ENCODE assay signal across 8 mouse cellular contexts in genomic region chr5:107403011-107403946, GRCm38 (mm10). TPM values are rescaled to one million over a fixed set of nuclear protein-coding genes. Genes with fewer than 3 reads are reported as not detected.
DNase-seq lines count a peak whose midpoint lies in the region; ATAC-seq and TF ChIP-seq lines count a peak whose summit lies in the region.

No protein-coding gene starts in this region.

- peak overlapping the region; percentile 47 for H3K9ac ChIP-seq in heart, postnatal 0 days (replicated peaks; ENCODE audit: low read depth, low read length)
- peak overlapping the region; percentile 54 for H3K9ac ChIP-seq in midbrain, embryonic 15.5 days

- H3K27ac ChIP-seq in heart, postnatal 0 days (ENCODE audit: low read depth): no peak overlapping the region
- H3K27ac ChIP-seq in midbrain, embryonic 15.5 days: no peak overlapping the region

- peak overlapping the region; percentile 87 for H3K4me2 ChIP-seq in heart, postnatal 0 days (ENCODE audit: low read depth, low read length)
- peak overlapping the region; percentile 93 for H3K4me2 ChIP-seq in midbrain, embryonic 15.5 days

- TF ChIP-seq EP300 in heart, postnatal 0 days (IDR thresholded peaks at IDR 0.05; ENCODE audit: low read depth): no peak

- peak overlapping the region; percentile 50 for H3K4me3 ChIP-seq in heart, postnatal 0 days (ENCODE audit: low read depth, low read length)
- H3K4me3 ChIP-seq in midbrain, embryonic 15.5 days: peak overlapping the region; percentile 61

- H3K36me3 ChIP-seq in heart, postnatal 0 days (replicated peaks; ENCODE audit: control insufficient read depth, insufficient read depth, low read length): no peaks in the 10 kb centered on the region
- no peaks in the 10 kb centered on the region for H3K36me3 ChIP-seq in midbrain, embryonic 15.5 days (replicated peaks)

- 1% methylated on average over 75 of the region's 80 CpGs for whole genome bisulfite sequencing in heart, postnatal 0 days
- under 1% methylated on average over 80 of the region's 80 CpGs for WGBS in midbrain, embryonic 15.5 days

- no peak for TF ChIP-seq CTCF in heart, postnatal 0 days (IDR thresholded peaks at IDR 0.05; ENCODE audit: low read depth)

- peaks cover 29% of the 10 kb centered on the region for H3K27me3 ChIP-seq in heart, postnatal 0 days (ENCODE audit: control insufficient read depth, insufficient read depth, low read length)
- peaks cover 27% of the 10 kb centered on the region for H3K27me3 ChIP-seq in midbrain, embryonic 15.5 days (replicated peaks)

- peak; percentile 57 for ATAC-seq in heart, postnatal 0 days (ENCODE audit: insufficient read depth, low read depth)
- peak; percentile 90 for ATAC-seq in midbrain, embryonic 15.5 days (replicated peaks)

- peak; percentile 39 for DNase-seq in gastrocnemius, postnatal 10 days
- DNase-seq in gastrocnemius, adult 18-20 months (ENCODE audit: low spot score): no peak
- peak; percentile 38 for DNase-seq in MN1 (ENCODE audit: low spot score)
- peak; percentile 57 to 60 for DNase-seq in cerebellum, postnatal 36 days
- DNase-seq in heart, postnatal 0 days (ENCODE audit: low spot score): no peak
- DNase-seq in left cerebral cortex, postnatal 14 days (ENCODE audit: low spot score in 2 of 2): peak; percentile 26 to 27
- DNase-seq in testis, postnatal 14 days (ENCODE audit: low spot score): peak; percentile 21

- H3K9me3 ChIP-seq in heart, postnatal 0 days (replicated peaks; ENCODE audit: control insufficient read depth, low read length): no peaks in the 10 kb centered on the region
- H3K9me3 ChIP-seq in midbrain, embryonic 15.5 days: no peaks in the 10 kb centered on the region

- intact Hi-C loops in left cerebral cortex, postnatal 14 days (cut with DNase I): no loop called here

- H3K4me1 ChIP-seq in heart, postnatal 0 days (ENCODE audit: control insufficient read depth, insufficient read depth): no peaks in the 10 kb centered on the region
- H3K4me1 ChIP-seq in midbrain, embryonic 15.5 days: peaks cover 10% of the 10 kb centered on the region; the same call in 1 of the 2 replicates

RNA-seq across cellular contexts. Expression of gene Ephx4, which starts 0.7 kb away (rescaled TPM):
- total RNA-seq in gastrocnemius, postnatal 10 days (2021): 1 to 10 TPM; 3.1 to 3.5 TPM
- total RNA-seq in gastrocnemius, adult 18-20 months (2021): under 1 TPM; 0.24 to 0.89 TPM
- not detected in 2 replicates for total RNA-seq in heart, postnatal 0 days (2014; rRNA removed; ENCODE audit: low replicate concordance)
- 1.6 and 2.5 TPM in 2 replicates for polyA plus RNA-seq in heart, postnatal 0 days (2015; fragmentation: Nextera tagmentation; extraction: Ambion mirVana)
- 10 to 100 TPM; 71.7 to 76.4 TPM for total RNA-seq in left cerebral cortex, postnatal 14 days (2021)
- 1.6 and 2.2 TPM in 2 replicates for polyA plus RNA-seq in midbrain, embryonic 15.5 days (2015; fragmentation: Nextera tagmentation; extraction: Ambion mirVana)

RNA-seq across cellular contexts. Expression of gene Lpcat2b, which starts 28.1 kb away (rescaled TPM):
- total RNA-seq in gastrocnemius, postnatal 10 days (2021): not detected
- not detected for total RNA-seq in gastrocnemius, adult 18-20 months (2021)
- not detected in 2 replicates for total RNA-seq in heart, postnatal 0 days (2014; rRNA removed; ENCODE audit: low replicate concordance)
- polyA plus RNA-seq in heart, postnatal 0 days (2015; fragmentation: Nextera tagmentation; extraction: Ambion mirVana): not detected in 2 replicates
- total RNA-seq in left cerebral cortex, postnatal 14 days (2021): under 1 TPM; 0.13 to 0.42 TPM
- not detected in 2 replicates for polyA plus RNA-seq in midbrain, embryonic 15.5 days (2015; fragmentation: Nextera tagmentation; extraction: Ambion mirVana)

RNA-seq across cellular contexts. Expression of gene Btbd8, which starts 34.5 kb away (rescaled TPM):
- total RNA-seq in gastrocnemius, postnatal 10 days (2021): 10 to 100 TPM; 17.5 to 20.0 TPM
- 1 to 10 TPM; 6.8 to 7.4 TPM for total RNA-seq in gastrocnemius, adult 18-20 months (2021)
- total RNA-seq in heart, postnatal 0 days (2014; rRNA removed; ENCODE audit: low replicate concordance): 3.0 and 5.4 TPM in 2 replicates
- 1.8 and 2.5 TPM in 2 replicates for polyA plus RNA-seq in heart, postnatal 0 days (2015; fragmentation: Nextera tagmentation; extraction: Ambion mirVana)
- 100 to 1,000 TPM; 142 to 145 TPM for total RNA-seq in left cerebral cortex, postnatal 14 days (2021)
- 22.4 and 22.5 TPM in 2 replicates for polyA plus RNA-seq in midbrain, embryonic 15.5 days (2015; fragmentation: Nextera tagmentation; extraction: Ambion mirVana)

Comparison
In these comparisons a context has a peak if more than half of its experiments do, and no peak if none do; other contexts are left out.
1. DNase-seq: peak in gastrocnemius, postnatal 10 days (single experiment), MN1 (single experiment), cerebellum, postnatal 36 days (2 of 2), left cerebral cortex, postnatal 14 days (2 of 2) and testis, postnatal 14 days (single experiment); none in gastrocnemius, adult 18-20 months (single experiment) and heart, postnatal 0 days (single experiment).
2. RNA of gene Ephx4, which starts 0.7 kb away (total RNA-seq): 71.7 to 76.4 TPM in left cerebral cortex, postnatal 14 days; 3.1 to 3.5 TPM in gastrocnemius, postnatal 10 days, 0.24 to 0.89 TPM in gastrocnemius, adult 18-20 months and not detected in heart, postnatal 0 days; every median in the first group is over 10 times any median in the second.
3. RNA of gene Btbd8, which starts 34.5 kb away (total RNA-seq): 142 to 145 TPM in left cerebral cortex, postnatal 14 days; 17.5 to 20.0 TPM in gastrocnemius, postnatal 10 days, 6.8 to 7.4 TPM in gastrocnemius, adult 18-20 months and 3.0 to 5.4 TPM in heart, postnatal 0 days; every median in the first group is over 4 times any median in the second.